Mouse (Mus musculus): ENCODE results near the gene Atp8a2.

DNA sequence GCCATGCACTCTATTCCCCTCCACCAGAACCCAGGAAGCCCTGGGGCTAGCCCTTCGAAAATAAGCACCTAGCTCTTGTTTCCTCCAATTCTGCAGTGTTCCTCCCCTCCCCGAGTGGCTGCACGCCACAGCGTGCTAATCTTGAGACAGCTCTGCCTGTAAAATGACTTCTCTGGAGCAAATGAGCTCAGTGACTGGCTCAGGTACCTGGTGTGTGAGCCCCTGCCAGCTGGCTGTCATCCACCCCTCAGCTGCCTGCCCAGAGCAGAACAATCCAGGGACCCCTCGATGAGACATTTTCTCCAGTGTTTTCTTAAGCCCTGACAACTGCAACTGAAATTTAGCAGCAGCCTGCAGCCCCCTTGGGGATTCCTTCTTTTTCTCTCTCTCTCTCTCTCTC is 495.5 kb downstream of the Atp8a2 start:
- TF ChIP-seq POLR2A (IDR thresholded peaks at IDR 0.05; ENCODE audit: extremely low read depth, insufficient read depth, low read length) (no peak), CTCF (IDR thresholded peaks at IDR 0.05; ENCODE audit: extremely low read depth, insufficient read depth, low read length) (no peak)
